Mouse (Mus musculus): ENCODE data around the gene Gprin3. TPM values are rescaled to one million over a fixed set of nuclear protein-coding genes. Genes with fewer than 3 reads are reported as not detected.
"Not testable (repeated sequence)": the region's sequence is repeated elsewhere in the genome, so short reads cannot be mapped to it uniquely, and the experiment has no call there.

Gene Gprin3
- total RNA-seq, 2 experiments from 2014 or later = 0.36 to 0.44 TPM

GRCm38 (mm10) chr6:59351108-59351789 lies 74.8 kb downstream of the Gprin3 start:
- intact Hi-C loops (cut with DNase I) = no loop called here
- DNase-seq (ENCODE audit: low spot score) = no peak

DNA sequence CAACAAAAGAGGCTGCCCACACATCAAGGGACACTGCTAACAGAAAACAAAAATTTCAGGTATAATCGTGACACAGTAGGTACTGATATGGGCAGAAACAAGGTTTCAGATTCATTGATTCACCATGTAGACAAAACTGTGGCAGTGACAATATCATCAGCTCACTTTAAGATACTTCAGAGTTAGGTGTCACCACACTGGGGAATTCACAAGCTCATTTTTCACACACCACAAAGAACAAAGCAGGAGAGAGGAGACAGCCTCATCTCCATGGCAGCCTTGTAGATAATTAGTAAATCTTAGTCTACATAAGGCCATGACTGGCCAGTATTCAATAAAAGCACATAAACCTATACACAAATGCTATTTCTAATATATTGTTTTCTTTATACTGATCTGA lies 77.4 kb downstream of the Gprin3 start:
- intact Hi-C loops (cut with DNase I) = no loop called here
- DNase-seq (ENCODE audit: low spot score) = no peak

GRCm38 (mm10) chr6:59341146-59341545 lies 84.9 kb downstream of the Gprin3 start:
- DNase-seq (ENCODE audit: low spot score) = no peak
- intact Hi-C loops (cut with DNase I) = no loop called here

GRCm38 (mm10) chr6:59328297-59328696 lies 97.8 kb downstream of the Gprin3 start:
- intact Hi-C loops (cut with DNase I) = no loop called here
- DNase-seq (ENCODE audit: low spot score) = no peak

DNA sequence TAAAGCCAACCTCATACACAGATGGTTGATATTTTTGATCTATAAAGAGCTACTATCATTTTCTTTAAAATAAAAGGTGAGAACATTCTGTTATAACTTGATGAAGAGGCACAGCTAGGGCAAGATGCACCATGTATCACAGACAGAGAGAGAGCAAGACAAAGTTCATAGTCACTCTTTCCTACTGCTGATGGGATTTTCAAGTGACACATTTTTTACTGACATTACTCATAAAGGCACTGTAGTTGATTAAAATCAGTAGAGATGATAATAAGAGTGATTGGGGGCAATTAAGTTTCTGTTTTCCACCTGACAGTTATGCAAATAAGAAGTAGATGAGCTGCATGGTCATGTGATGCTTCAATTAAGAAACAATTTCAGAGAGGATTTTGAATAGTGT lies 110.2 kb downstream of the Gprin3 start:
- intact Hi-C loops (cut with DNase I) = no loop called here

DNA sequence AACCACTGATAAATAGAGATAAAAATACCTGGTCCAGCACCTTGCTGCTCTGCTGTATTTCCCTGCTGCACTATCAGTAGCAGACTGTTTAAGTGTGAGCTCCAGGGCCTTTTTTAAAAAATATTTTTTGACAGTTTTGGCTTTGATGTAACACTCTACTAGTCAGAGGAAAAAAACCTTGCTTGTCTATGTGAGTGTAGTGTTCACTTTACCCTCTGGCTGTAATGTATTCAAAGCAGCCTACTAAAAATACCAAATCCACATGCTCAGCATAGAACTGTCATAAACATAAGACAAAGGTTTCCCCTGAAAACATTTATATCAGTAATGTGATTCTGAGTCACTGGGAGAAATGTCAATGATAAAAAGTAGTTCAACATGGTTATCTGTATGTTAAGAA lies 111.0 kb downstream of the Gprin3 start:
- no peak for DNase-seq (ENCODE audit: low spot score)
- intact Hi-C loops (cut with DNase I) = no loop called here

More for the DNA sequence above, 110.2 kb downstream of the Gprin3 start:
- no peak for DNase-seq (ENCODE audit: low spot score)

GRCm38 (mm10) chr6:59313162-59313561 lies 112.9 kb downstream of the Gprin3 start:
- intact Hi-C loops (cut with DNase I) = no loop called here
- DNase-seq (ENCODE audit: low spot score) = no peak

DNA sequence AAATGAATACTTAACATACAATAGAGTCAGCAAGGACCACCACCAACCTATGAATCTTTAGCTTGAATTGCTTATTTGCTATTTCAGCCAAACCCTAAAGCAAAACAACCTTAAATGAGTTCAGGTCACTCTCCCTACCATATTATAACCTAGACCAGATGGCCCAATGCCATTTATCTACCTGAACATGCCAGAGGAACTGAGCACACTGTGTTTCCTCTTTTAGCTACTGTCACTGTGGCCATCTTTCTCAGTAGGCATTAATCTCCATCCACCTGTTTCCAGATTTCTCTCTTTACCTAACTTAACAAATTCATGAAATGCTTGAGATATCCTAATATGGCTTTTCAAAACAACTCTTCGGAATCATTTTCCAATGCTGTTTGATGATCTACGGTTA lies 114.9 kb downstream of the Gprin3 start:
- intact Hi-C loops (cut with DNase I) = no loop called here
- DNase-seq (ENCODE audit: low spot score) = no peak

DNA sequence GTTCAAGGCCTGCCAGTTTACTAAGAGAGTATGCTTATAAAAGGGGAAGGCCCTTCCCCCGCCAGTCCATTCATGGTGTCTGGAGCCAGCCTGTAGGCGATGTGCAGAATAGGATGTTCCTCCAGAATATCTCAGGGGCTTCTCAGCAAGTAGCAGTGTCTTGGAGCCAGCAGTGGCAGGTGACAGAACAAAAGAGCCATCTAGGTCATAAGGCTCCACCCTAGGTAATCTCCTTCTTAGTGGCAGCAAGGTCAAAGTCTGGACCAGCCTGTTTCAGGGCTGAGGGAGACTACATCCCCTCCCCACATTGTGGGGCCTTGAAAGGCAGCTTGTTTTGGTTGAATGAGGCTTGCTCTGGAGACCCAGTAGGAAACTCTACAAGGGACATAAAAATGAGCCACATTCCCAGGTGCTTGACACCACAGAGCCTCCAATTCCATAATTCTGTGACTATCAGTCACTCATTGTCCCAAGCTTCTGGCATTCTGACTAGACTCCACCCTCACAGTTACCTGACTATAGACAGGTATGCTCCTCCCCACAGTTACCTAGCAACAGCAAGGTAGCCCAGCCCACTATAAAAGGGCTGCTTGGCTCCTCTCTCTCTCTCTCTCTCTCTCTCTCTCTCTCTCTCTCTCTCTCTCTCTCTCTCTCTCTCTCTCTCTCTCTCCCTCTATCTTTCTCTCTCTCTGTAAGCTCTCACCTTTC lies 121.7 kb downstream of the Gprin3 start:
- DNase-seq (ENCODE audit: low spot score); intact Hi-C loops (cut with DNase I): not testable (repeated sequence)

GRCm38 (mm10) chr6:59303031-59303430 lies 123.1 kb downstream of the Gprin3 start:
- intact Hi-C loops (cut with DNase I) = no loop called here
- no peak for DNase-seq (ENCODE audit: low spot score)

Other genes with a start within 250 kb of the Gprin3 start
- gene Tigd2, start 217.4 kb downstream of the Gprin3 start, total RNA-seq (2021) = 10 to 100 TPM; 12.0 to 12.4 TPM

Measured in heart, postnatal 25 days (tissue).